Comparison of ENCODE assay signal across 17 mouse cellular contexts in the genomic region with DNA sequence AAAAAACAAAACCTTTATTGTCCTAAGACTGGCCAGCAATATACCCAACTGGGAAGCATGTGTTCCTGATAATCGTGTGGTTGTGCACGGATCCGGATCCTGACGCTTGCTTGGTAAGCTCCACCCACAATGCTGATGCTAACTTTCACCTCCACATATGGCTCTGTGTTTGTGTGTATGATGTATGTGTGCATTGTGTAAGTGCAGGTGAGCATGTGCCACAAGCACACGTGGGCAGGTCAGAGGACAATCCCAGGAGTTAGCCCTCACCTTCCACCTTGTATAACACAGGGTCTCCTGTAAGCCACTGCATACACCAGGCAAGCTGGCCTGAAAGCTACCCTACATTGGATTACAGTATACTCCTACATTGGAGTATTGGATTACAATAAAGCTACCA. TPM values are rescaled to one million over a fixed set of nuclear protein-coding genes. Genes with fewer than 3 reads are reported as not detected.
"Had no signal": no experiment of that assay in that cellular context is flagged by ENCODE, and none has a peak within 500 bp of the region (broad histone marks: within the 10 kb centered on the region; RNA-seq: fewer than 3 reads in every experiment).

No protein-coding gene starts in this region.

- H3K4me3 ChIP-seq: midbrain, embryonic 10.5 days; midbrain, embryonic 12.5 days; neural tube, embryonic 12.5 days; stomach, embryonic 15.5 days had no signal

- H3K27me3 ChIP-seq: midbrain, embryonic 12.5 days; neural tube, embryonic 12.5 days; stomach, embryonic 15.5 days had no signal

- ATAC-seq: midbrain, embryonic 16.5 days had no signal

- H3K9me3 ChIP-seq: midbrain, embryonic 10.5 days; midbrain, embryonic 12.5 days; neural tube, embryonic 12.5 days; stomach, embryonic 15.5 days had no signal

- H3K27ac ChIP-seq: midbrain, embryonic 10.5 days; midbrain, embryonic 12.5 days; neural tube, embryonic 12.5 days; stomach, embryonic 15.5 days; stomach, postnatal 0 days had no signal

- H3K4me2 ChIP-seq: lung, embryonic 14.5 days; midbrain, embryonic 12.5 days; neural tube, embryonic 12.5 days; stomach, embryonic 15.5 days had no signal

- H3K9ac ChIP-seq: lung, embryonic 14.5 days; midbrain, embryonic 12.5 days; neural tube, embryonic 12.5 days; stomach, embryonic 15.5 days had no signal

- DNase-seq: lung, adult 18-20 months; lung, embryonic 14.5 days; lung, postnatal 10 days; lung, postnatal 4 days; midbrain, embryonic 14.5 days; right cerebral cortex, postnatal 14 days; thymus, adult 18-20 months; thymus, postnatal 14 days; thymus, postnatal 36 days had no signal

RNA-seq across cellular contexts. Expression of gene Il34, which starts 37.5 kb away (rescaled TPM):
- total RNA-seq: megakaryocyte-erythroid progenitor cell, adult 5-6 weeks; neutrophil, adult 5-6 weeks had no signal
